Mouse (Mus musculus) brain, embryonic 14.5 days (tissue): ENCODE measurements around the gene Gemin6.

ENCODE experiments used
- CTCF ChIP-seq: fragments of 200-500 bp; IDR thresholded peaks from 2 replicates; pipeline ENCODE4 v1.5.1; 2012; ENCODE audit warnings: inconsistent platforms, mild to moderate bottlenecking, moderate library complexity, borderline replicate concordance; ENCODE audit not compliant: insufficient read depth, insufficient read length; ENCODE audit errors: extremely low read depth
- POLR2A ChIP-seq: fragments of 200-500 bp; IDR thresholded peaks from 2 replicates; pipeline ENCODE4 v1.6.1; 2012; ENCODE audit warnings: mild to moderate bottlenecking, inconsistent platforms, borderline replicate concordance; ENCODE audit not compliant: poor library complexity, insufficient read depth, insufficient read length, severe bottlenecking; ENCODE audit errors: extremely low read depth

DNA sequence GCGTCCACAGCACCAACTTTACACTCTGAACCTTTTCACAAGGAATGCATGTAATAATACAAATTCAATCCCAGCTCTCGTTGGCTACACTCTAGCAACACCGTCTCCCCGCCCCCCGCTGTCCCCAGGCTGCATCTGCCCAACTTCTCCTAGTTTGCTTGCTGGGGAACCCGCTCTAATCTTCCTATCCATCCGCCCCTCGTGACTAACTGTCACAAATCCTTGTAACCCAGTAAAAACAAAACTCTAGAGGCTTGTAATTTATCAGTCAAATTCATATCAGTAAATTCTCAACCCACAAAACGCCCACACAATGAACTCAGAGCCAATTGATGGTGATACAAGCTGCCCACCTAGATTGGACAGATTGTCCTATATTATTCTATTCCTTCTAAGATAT, 3.0 kb upstream of the Gemin6 start:
- no peak for TF ChIP-seq CTCF
- no peak for TF ChIP-seq POLR2A
